Mouse (Mus musculus): ENCODE measurements around the gene E130114P18Rik. TPM values are rescaled to one million over a fixed set of nuclear protein-coding genes. Genes with fewer than 3 reads are reported as not detected.
A peak's percentile ranks its signal among the peaks of the same experiment; 100 is the strongest.

Gene E130114P18Rik
- polyA plus RNA-seq, 1 experiment from 2014 or later = 12.7 TPM

DNA sequence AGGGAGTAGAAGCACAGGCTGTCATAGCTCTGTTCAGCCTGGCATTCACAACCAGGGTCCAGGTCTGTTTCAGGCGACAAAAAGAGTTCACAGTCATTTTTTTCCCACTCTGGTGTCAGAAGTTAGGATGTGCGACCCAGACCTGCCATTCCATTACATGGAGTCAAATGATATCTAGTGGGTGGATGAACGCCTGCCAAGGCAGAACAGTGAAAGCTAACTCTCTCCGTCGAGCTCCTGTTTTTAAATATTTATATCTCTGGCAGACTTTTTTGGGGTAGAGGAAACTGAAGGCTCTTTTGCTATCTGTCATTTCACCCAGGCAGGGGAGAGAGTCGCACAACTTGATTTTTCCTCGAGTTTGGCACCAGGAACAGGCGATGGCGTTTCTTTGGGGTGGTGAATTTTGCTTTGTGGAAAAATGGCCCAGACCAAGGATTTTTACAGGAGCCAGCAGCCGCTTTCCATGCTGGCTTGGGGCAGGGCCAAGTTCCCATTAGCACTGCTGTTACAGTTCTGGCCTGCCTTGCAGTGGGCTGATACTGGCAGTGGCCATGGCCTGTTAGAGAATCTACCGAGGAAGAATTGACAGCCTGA, 166.5 kb downstream of the E130114P18Rik start:
- Histone ChIP-seq H3K27ac (peak overlapping the region; percentile 58), H3K4me1 (peaks cover 15% of the 10 kb centered on the region), H3K4me2 (no peak overlapping the region), H3K9ac (no peak overlapping the region), H3K4me3 (no peak overlapping the region), H3K36me3 (replicated peaks) (no peaks in the 10 kb centered on the region), H3K9me3 (no peaks in the 10 kb centered on the region), H3K27me3 (replicated peaks) (no peaks in the 10 kb centered on the region)
- WGBS = 61% methylated on average over 11 of the region's 11 CpGs
- ATAC-seq (replicated peaks) = peak; percentile 64

DNA sequence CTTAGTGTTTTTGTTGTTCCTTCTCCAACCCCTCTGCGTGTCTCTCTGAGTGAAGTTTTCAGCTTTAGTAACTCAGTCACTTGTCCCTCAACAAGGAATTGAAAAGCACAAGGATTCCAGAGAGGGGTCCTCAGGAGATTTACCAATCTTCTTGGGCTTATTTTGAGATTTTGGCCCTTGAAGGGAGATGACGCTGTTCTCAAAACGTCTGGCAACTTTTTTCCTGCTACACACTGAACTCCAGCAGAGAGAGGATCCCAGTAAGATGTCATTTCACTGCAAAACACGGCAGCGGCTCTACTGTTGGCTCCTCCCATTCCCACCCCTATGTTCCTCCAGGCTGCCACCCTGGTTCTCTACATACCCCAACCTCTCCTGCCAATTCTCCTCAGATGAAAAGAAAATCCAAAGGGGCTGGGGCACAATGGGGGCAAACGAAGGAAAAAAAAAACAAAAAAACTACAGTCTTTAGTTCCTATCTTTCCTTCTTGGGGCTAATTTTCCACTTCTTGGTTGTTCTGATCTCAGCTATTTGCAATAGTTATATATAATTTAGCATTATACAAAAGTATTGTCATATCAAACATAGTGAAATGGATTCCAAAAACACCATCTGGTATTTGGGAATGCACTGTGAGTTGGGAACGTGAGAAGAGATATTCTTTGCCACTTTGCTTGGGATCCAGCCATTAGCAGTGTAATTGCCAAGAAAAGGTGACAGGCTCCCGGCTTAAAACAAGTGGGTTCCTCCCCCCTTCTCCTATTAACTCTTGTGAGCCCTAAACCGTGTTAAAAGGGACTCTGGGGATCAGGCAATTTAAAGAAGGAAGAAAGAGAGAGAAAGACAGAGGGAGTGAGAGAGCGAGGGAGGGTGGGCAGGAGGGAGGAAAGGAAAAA, 167.8 kb downstream of the E130114P18Rik start:
- no peak for ATAC-seq (replicated peaks)
- H3K9me3 ChIP-seq = no peaks in the 10 kb centered on the region
- peak overlapping the region; percentile 58 for H3K27ac ChIP-seq
- H3K9ac ChIP-seq = no peak overlapping the region
- no peak overlapping the region for H3K4me3 ChIP-seq
- H3K4me2 ChIP-seq = no peak overlapping the region
- H3K4me1 ChIP-seq = peaks cover 15% of the 10 kb centered on the region
- no peaks in the 10 kb centered on the region for H3K36me3 ChIP-seq (replicated peaks)
- H3K27me3 ChIP-seq (replicated peaks) = no peaks in the 10 kb centered on the region
- WGBS = 22% methylated on average over 10 of the region's 10 CpGs

DNA sequence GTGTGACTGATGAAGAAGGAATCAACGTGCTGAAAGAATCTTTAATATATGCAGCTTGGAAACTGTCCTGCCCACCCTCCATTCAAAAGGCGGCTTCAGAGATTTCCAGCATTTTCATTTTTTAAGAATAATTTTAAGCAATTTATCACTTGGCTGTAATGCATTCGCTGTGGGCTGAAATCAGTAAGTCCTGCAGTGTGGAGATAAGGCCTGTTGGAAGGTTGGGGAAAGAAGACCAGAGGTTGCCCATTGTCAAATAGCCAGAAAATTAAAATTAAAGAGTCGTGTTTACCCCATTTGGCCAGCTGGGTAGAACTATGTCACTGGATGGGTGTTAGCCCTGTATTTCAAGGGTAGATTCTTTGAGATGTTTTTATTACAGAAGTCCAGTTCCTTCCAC, 168.5 kb downstream of the E130114P18Rik start:
- peaks cover 15% of the 10 kb centered on the region for H3K4me1 ChIP-seq
- H3K36me3 ChIP-seq (replicated peaks) = no peaks in the 10 kb centered on the region
- H3K27ac ChIP-seq = peak overlapping the region; percentile 58
- H3K27me3 ChIP-seq (replicated peaks) = no peaks in the 10 kb centered on the region
- no peak overlapping the region for H3K9ac ChIP-seq
- no peak overlapping the region for H3K4me3 ChIP-seq
- H3K9me3 ChIP-seq = no peaks in the 10 kb centered on the region
- WGBS = 59% methylated on average over 4 of the region's 4 CpGs
- no peak overlapping the region for H3K4me2 ChIP-seq
- ATAC-seq (replicated peaks) = peak; percentile 66; the same call in 1 of the 2 replicates

- Histone ChIP-seq H3K27me3 (replicated peaks) (no peaks in the 10 kb centered on the region), H3K9me3 (no peaks in the 10 kb centered on the region), H3K4me3 (no peak overlapping the region), H3K27ac (peak overlapping the region; percentile 58), H3K4me2 (no peak overlapping the region), H3K4me1 (peaks cover 15% of the 10 kb centered on the region), H3K36me3 (replicated peaks) (no peaks in the 10 kb centered on the region), H3K9ac (no peak overlapping the region)
- ATAC-seq (replicated peaks) = peak; percentile 49; the same call in 1 of the 2 replicates
- 51% methylated on average over 8 of the region's 8 CpGs for WGBS
These were observed 169.2 kb downstream of the E130114P18Rik start for GRCm38 (mm10) chr4:97608728-97609127.

GRCm38 (mm10) chr4:97608134-97608533, 169.7 kb downstream of the E130114P18Rik start:
- H3K4me1 ChIP-seq = peaks cover 15% of the 10 kb centered on the region
- no peaks in the 10 kb centered on the region for H3K9me3 ChIP-seq
- H3K27ac ChIP-seq = 0 out of 2 replicates have a peak overlapping the region, but pooled peaks have one; percentile 58
- H3K4me2 ChIP-seq = no peak overlapping the region
- H3K27me3 ChIP-seq (replicated peaks) = no peaks in the 10 kb centered on the region
- no peak for ATAC-seq (replicated peaks)
- no peak overlapping the region for H3K9ac ChIP-seq
- WGBS = 31% methylated on average over 3 of the region's 3 CpGs
- H3K4me3 ChIP-seq = no peak overlapping the region
- no peaks in the 10 kb centered on the region for H3K36me3 ChIP-seq (replicated peaks)

GRCm38 (mm10) chr4:97607169-97607568, 170.7 kb downstream of the E130114P18Rik start:
- Histone ChIP-seq H3K4me1 (peaks cover 15% of the 10 kb centered on the region), H3K27ac (no peak overlapping the region), H3K27me3 (replicated peaks) (no peaks in the 10 kb centered on the region), H3K36me3 (replicated peaks) (no peaks in the 10 kb centered on the region), H3K4me2 (no peak overlapping the region), H3K9ac (no peak overlapping the region), H3K9me3 (no peaks in the 10 kb centered on the region), H3K4me3 (no peak overlapping the region)
- 71% methylated on average over 1 of the region's 1 CpGs for WGBS
- no peak for ATAC-seq (replicated peaks)

- H3K36me3 ChIP-seq (replicated peaks) = no peaks in the 10 kb centered on the region
- no peaks in the 10 kb centered on the region for H3K27me3 ChIP-seq (replicated peaks)
- H3K4me3 ChIP-seq = no peak overlapping the region
- H3K4me1 ChIP-seq = peaks cover 18% of the 10 kb centered on the region
- H3K9ac ChIP-seq = no peak overlapping the region
- no peak for ATAC-seq (replicated peaks)
- H3K9me3 ChIP-seq = no peaks in the 10 kb centered on the region
- no peak overlapping the region for H3K27ac ChIP-seq
- H3K4me2 ChIP-seq = no peak overlapping the region
- 85% methylated on average over 8 of the region's 8 CpGs for WGBS
These were observed 171.4 kb downstream of the E130114P18Rik start for GRCm38 (mm10) chr4:97606524-97606923.

GRCm38 (mm10) chr4:97602579-97602978, 175.3 kb downstream of the E130114P18Rik start:
- 60% methylated on average over 4 of the region's 4 CpGs for WGBS
- ATAC-seq (replicated peaks) = no peak
- H3K4me3 ChIP-seq = no peak overlapping the region
- H3K27me3 ChIP-seq (replicated peaks) = no peaks in the 10 kb centered on the region
- peaks cover 8% of the 10 kb centered on the region; the same call in 1 of the 2 replicates for H3K4me1 ChIP-seq
- H3K9ac ChIP-seq = no peak overlapping the region
- no peak overlapping the region for H3K27ac ChIP-seq
- H3K4me2 ChIP-seq = no peak overlapping the region
- H3K9me3 ChIP-seq = no peaks in the 10 kb centered on the region
- no peaks in the 10 kb centered on the region for H3K36me3 ChIP-seq (replicated peaks)

- peak; percentile 87 for ATAC-seq (replicated peaks)
- Histone ChIP-seq H3K27ac (peak overlapping the region; percentile 9; the same call in 1 of the 2 replicates), H3K4me1 (peaks cover 8% of the 10 kb centered on the region; the same call in 1 of the 2 replicates), H3K9me3 (no peaks in the 10 kb centered on the region), H3K4me2 (no peak overlapping the region), H3K4me3 (no peak overlapping the region), H3K36me3 (replicated peaks) (no peaks in the 10 kb centered on the region), H3K9ac (no peak overlapping the region), H3K27me3 (replicated peaks) (no peaks in the 10 kb centered on the region)
- WGBS = 36% methylated on average over 8 of the region's 8 CpGs
These were observed 176.7 kb downstream of the E130114P18Rik start for GRCm38 (mm10) chr4:97600875-97601835.

GRCm38 (mm10) chr4:97597443-97597842, 180.4 kb downstream of the E130114P18Rik start:
- H3K36me3 ChIP-seq (replicated peaks) = no peaks in the 10 kb centered on the region
- no peak overlapping the region for H3K4me2 ChIP-seq
- H3K9ac ChIP-seq = no peak overlapping the region
- no peak overlapping the region for H3K4me3 ChIP-seq
- H3K4me1 ChIP-seq = peaks cover 8% of the 10 kb centered on the region; the same call in 1 of the 2 replicates
- no peak for ATAC-seq (replicated peaks)
- WGBS = 96% methylated on average over 1 of the region's 1 CpGs
- no peaks in the 10 kb centered on the region for H3K9me3 ChIP-seq
- no peaks in the 10 kb centered on the region for H3K27me3 ChIP-seq (replicated peaks)
- H3K27ac ChIP-seq = no peak overlapping the region

DNA sequence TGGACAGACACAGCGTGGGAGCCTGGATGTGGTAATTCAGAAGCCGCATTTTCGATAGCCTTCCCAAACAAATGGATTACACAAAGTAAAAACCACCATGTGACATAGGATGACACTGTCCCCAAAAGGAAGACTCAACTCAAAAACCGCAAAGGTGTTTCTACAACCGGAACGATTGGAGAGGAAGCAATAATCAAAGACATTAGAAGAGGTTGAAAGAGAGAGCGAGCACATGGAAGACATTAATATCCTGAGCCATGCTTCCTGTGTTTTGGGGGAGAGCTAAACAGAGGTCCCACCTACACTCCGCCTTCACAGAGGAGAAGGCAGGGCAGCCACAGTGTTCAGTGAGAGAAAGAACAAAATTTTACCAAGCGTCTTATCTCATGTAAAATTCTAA, 181.5 kb downstream of the E130114P18Rik start:
- no peak overlapping the region for H3K9ac ChIP-seq
- peaks cover 2% of the 10 kb centered on the region; the same call in 1 of the 2 replicates for H3K4me1 ChIP-seq
- H3K27me3 ChIP-seq (replicated peaks) = no peaks in the 10 kb centered on the region
- WGBS = 93% methylated on average over 9 of the region's 9 CpGs
- no peak overlapping the region for H3K4me3 ChIP-seq
- no peak overlapping the region for H3K4me2 ChIP-seq
- no peaks in the 10 kb centered on the region for H3K36me3 ChIP-seq (replicated peaks)
- ATAC-seq (replicated peaks) = no peak
- no peak overlapping the region for H3K27ac ChIP-seq
- no peaks in the 10 kb centered on the region for H3K9me3 ChIP-seq

DNA sequence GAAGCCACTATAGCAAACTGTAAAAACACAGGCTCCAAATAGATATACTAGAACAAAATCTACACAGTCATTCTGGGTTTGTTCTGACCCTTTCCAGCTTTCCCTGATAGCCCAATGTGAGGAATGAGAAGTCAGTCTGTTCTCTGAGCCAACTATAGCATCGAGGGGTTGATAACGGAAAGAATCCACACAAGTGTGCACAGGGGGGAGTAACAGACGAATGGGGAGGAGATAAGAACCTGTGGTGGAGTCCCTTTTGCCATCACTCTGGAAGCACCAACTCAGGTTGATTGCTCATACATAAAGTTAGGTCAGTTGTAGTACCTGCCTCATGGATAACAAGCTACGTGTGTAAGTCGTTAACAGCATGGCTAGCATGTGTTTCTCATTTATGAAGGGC, 184.0 kb downstream of the E130114P18Rik start:
- 85% methylated on average over 5 of the region's 5 CpGs for WGBS
- no peak for ATAC-seq (replicated peaks)

More for the DNA sequence above, 184.0 kb downstream of the E130114P18Rik start:
- Histone ChIP-seq H3K36me3 (replicated peaks) (no peaks in the 10 kb centered on the region), H3K27me3 (replicated peaks) (no peaks in the 10 kb centered on the region), H3K9ac (no peak overlapping the region), H3K4me2 (no peak overlapping the region), H3K4me3 (no peak overlapping the region), H3K27ac (no peak overlapping the region), H3K4me1 (no peaks in the 10 kb centered on the region), H3K9me3 (no peaks in the 10 kb centered on the region)
